Mouse (Mus musculus) adrenal gland, postnatal 10 days (tissue): ENCODE measurements around the gene Acaa1a. TPM values are rescaled to one million over a fixed set of nuclear protein-coding genes. Genes with fewer than 3 reads are reported as not detected.
"Not testable (repeated sequence)": the region's sequence is repeated elsewhere in the genome, so short reads cannot be mapped to it uniquely, and the experiment has no call there.

ENCODE experiments used
- DNase-seq: peaks from one replicate; pipeline ENCODE4 v3.0.0; 2021; ENCODE audit warnings: mixed read lengths
- total RNA-seq, 2 experiments: library from RNA; stranded (reverse); gene quantifications; 2 replicates each; pipeline ENCODE4 v1.2.3; 2021

Gene Acaa1a
- total RNA-seq, 2 experiments from 2014 or later: 113 to 126 TPM

- DNase-seq: no peak
These were observed 370 bp upstream of the Acaa1a start for GRCm38 (mm10) chr9:119339106-119339505.

- DNase-seq: no peak
These were observed 720 bp downstream of the Acaa1a start for GRCm38 (mm10) chr9:119340212-119340580.

GRCm38 (mm10) chr9:119340909-119341816, 1.7 kb downstream of the Acaa1a start, which contains the start of gene Myd88:
Myd88 (minus strand) TSS chr9:119341411.
- peak; percentile 95 for DNase-seq

- no peak for DNase-seq
These were observed 3.3 kb downstream of the Acaa1a start for GRCm38 (mm10) chr9:119342728-119343127.

GRCm38 (mm10) chr9:119346376-119346775, 6.9 kb downstream of the Acaa1a start:
- peak; percentile 60 for DNase-seq

GRCm38 (mm10) chr9:119350531-119350930, 11.1 kb downstream of the Acaa1a start:
- no peak for DNase-seq

- peak; percentile 39 for DNase-seq
These were observed 11.7 kb downstream of the Acaa1a start for GRCm38 (mm10) chr9:119350947-119351705.

GRCm38 (mm10) chr9:119352060-119352459, 12.6 kb downstream of the Acaa1a start:
- DNase-seq: peak; percentile 92

GRCm38 (mm10) chr9:119353926-119354325, 14.4 kb downstream of the Acaa1a start:
- DNase-seq: no peak

GRCm38 (mm10) chr9:119355943-119356342, 16.5 kb downstream of the Acaa1a start:
- no peak for DNase-seq

GRCm38 (mm10) chr9:119357331-119358057, 18.0 kb downstream of the Acaa1a start, which contains the start of gene Xylb:
Xylb (plus strand) TSS chr9:119357381.
- DNase-seq: peak; percentile 96

- DNase-seq: no peak
These were observed 18.6 kb downstream of the Acaa1a start for GRCm38 (mm10) chr9:119358058-119358429.

- no peak for DNase-seq
These were observed 21.9 kb downstream of the Acaa1a start for GRCm38 (mm10) chr9:119361416-119361815.

GRCm38 (mm10) chr9:119363229-119363628, 23.8 kb downstream of the Acaa1a start:
- no peak for DNase-seq

GRCm38 (mm10) chr9:119365284-119365683, 25.8 kb downstream of the Acaa1a start, which contains the start of gene Slc22a14:
Slc22a14 (minus strand) TSS chr9:119365553.
- DNase-seq: no peak

GRCm38 (mm10) chr9:119368367-119368766, 28.9 kb downstream of the Acaa1a start:
- no peak for DNase-seq

- not testable (repeated sequence) for DNase-seq
These were observed 31.3 kb downstream of the Acaa1a start for GRCm38 (mm10) chr9:119370770-119371169.

- DNase-seq: no peak
These were observed 31.8 kb downstream of the Acaa1a start for GRCm38 (mm10) chr9:119371251-119371650.

GRCm38 (mm10) chr9:119375008-119375407, 35.5 kb downstream of the Acaa1a start:
- no peak for DNase-seq

- DNase-seq: no peak
These were observed 36.1 kb downstream of the Acaa1a start for GRCm38 (mm10) chr9:119375556-119375955.

GRCm38 (mm10) chr9:119378231-119378630, 38.8 kb downstream of the Acaa1a start:
- DNase-seq: no peak

GRCm38 (mm10) chr9:119382603-119383002, 43.1 kb downstream of the Acaa1a start:
- DNase-seq: no peak
